Mouse (Mus musculus) left cerebral cortex, postnatal 14 days (tissue): ENCODE measurements around the gene Tcp10a. TPM values are rescaled to one million over a fixed set of nuclear protein-coding genes. Genes with fewer than 3 reads are reported as not detected.
A peak's percentile ranks its signal among the peaks of the same experiment; 100 is the strongest.
"Not testable (repeated sequence)": the region's sequence is repeated elsewhere in the genome, so short reads cannot be mapped to it uniquely, and the experiment has no call there.

Experiments
- DNase-seq, 2 experiments: peaks; one replicate each; pipeline ENCODE4 v3.0.0; 2021 to 2022; ENCODE audit warnings: low spot score in 2 of 2, mixed read lengths in 1 of 2
- intact Hi-C: fragments of 180-260 bp; cut with DNase I; formaldehyde crosslinking; loops from one replicate; pipeline ENCODE4 v1.15.1; 2025
- total RNA-seq, 2 experiments: library from RNA; stranded (reverse); gene quantifications; 2 replicates each; pipeline ENCODE4 v1.2.3; 2021

The Tcp10a gene
- total RNA-seq, 2 experiments from 2014 or later: 0.17 TPM; not detected in 1

- intact Hi-C loops, DNase-seq: not testable (repeated sequence)
These were observed 41.8 kb downstream of the Tcp10a start for GRCm38 (mm10) chr17:7366265-7366664.

- intact Hi-C loops: not testable (repeated sequence)
- DNase-seq: peak; percentile 37 to 45
These were observed 42.4 kb downstream of the Tcp10a start for GRCm38 (mm10) chr17:7366676-7367374.

- DNase-seq, intact Hi-C loops: not testable (repeated sequence)
These were observed 45.0 kb downstream of the Tcp10a start for GRCm38 (mm10) chr17:7369401-7369800.

GRCm38 (mm10) chr17:7371879-7372278 lies 47.4 kb downstream of the Tcp10a start, which contains the start of gene Gm49630:
Gene Gm49630, minus strand, starts transcription at chr17:7371979.
- DNase-seq, intact Hi-C loops: not testable (repeated sequence)

GRCm38 (mm10) chr17:7376951-7377700 lies 52.7 kb downstream of the Tcp10a start:
- DNase-seq, intact Hi-C loops: not testable (repeated sequence)

GRCm38 (mm10) chr17:7377907-7378306 lies 53.5 kb downstream of the Tcp10a start:
- intact Hi-C loops: not testable (repeated sequence)

GRCm38 (mm10) chr17:7382711-7383110 lies 58.3 kb downstream of the Tcp10a start:
- DNase-seq, intact Hi-C loops: not testable (repeated sequence)

More at GRCm38 (mm10) chr17:7377907-7378306, 53.5 kb downstream of the Tcp10a start:
- not testable (repeated sequence) for DNase-seq

GRCm38 (mm10) chr17:7383167-7384143 lies 59.0 kb downstream of the Tcp10a start:
- DNase-seq, intact Hi-C loops: not testable (repeated sequence)

- intact Hi-C loops, DNase-seq: not testable (repeated sequence)
These were observed 60.9 kb downstream of the Tcp10a start, which contains the start of gene Unc93a2 for GRCm38 (mm10) chr17:7385364-7385763. Gene Unc93a2, minus strand, starts transcription at chr17:7385464.

- DNase-seq, intact Hi-C loops: not testable (repeated sequence)
These were observed 61.6 kb downstream of the Tcp10a start for GRCm38 (mm10) chr17:7386016-7386415.

GRCm38 (mm10) chr17:7388341-7388957 lies 64.0 kb downstream of the Tcp10a start:
- intact Hi-C loops: not testable (repeated sequence)

GRCm38 (mm10) chr17:7388958-7389356 lies 64.5 kb downstream of the Tcp10a start:
- intact Hi-C loops, DNase-seq: not testable (repeated sequence)

More at GRCm38 (mm10) chr17:7388341-7388957, 64.0 kb downstream of the Tcp10a start:
- not testable (repeated sequence) for DNase-seq

- not testable (repeated sequence) for DNase-seq
These were observed 65.5 kb downstream of the Tcp10a start for GRCm38 (mm10) chr17:7389898-7390297.

GRCm38 (mm10) chr17:7395116-7395515 lies 70.7 kb downstream of the Tcp10a start:
- intact Hi-C loops: not testable (repeated sequence)

More at GRCm38 (mm10) chr17:7389898-7390297, 65.5 kb downstream of the Tcp10a start:
- intact Hi-C loops: not testable (repeated sequence)

More at GRCm38 (mm10) chr17:7395116-7395515, 70.7 kb downstream of the Tcp10a start:
- DNase-seq: not testable (repeated sequence)

Other genes with a start within 250 kb of the Tcp10a start
- 10 to 100 TPM; 49.8 to 56.0 TPM for gene Rps6ka2, start 154.5 kb upstream of the Tcp10a start, total RNA-seq
- gene Ttll2, start 28.1 kb downstream of the Tcp10a start, total RNA-seq: not detected
- gene Gm49630, start 47.3 kb downstream of the Tcp10a start, total RNA-seq: not detected
- gene Unc93a2, start 60.8 kb downstream of the Tcp10a start, total RNA-seq: not detected